Mouse (Mus musculus) right cerebral cortex, postnatal 36 days (tissue): ENCODE measurements around the gene Gm12800.
"Not testable (repeated sequence)": the region's sequence is repeated elsewhere in the genome, so short reads cannot be mapped to it uniquely, and the experiment has no call there.

Experiments
- DNase-seq, 2 experiments: peaks; one replicate each; pipeline ENCODE4 v3.0.0; 2022; ENCODE audit warnings: low spot score in 2 of 2, mixed read lengths in 1 of 2

The Gm12800 gene

DNA sequence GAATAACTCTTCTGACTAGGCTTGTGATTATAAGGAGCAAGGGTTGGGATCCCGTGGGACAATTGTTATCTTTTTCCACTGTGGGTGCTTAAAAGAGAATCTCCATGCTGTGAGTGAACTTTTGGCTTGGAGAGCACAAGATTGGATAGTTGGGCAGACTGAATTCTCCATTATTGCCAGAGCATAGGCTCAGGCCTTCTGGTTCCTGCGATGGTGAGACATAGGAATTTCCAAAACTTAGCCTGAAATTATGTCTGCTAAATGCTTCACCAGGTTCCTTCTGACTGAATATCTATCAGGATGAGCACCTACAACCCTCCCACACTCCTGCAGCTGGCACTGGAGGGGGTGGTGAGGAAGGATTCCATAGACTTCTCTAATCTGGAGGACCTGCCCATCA is at the start of gene Gm12800:
Gene Gm12800 (plus strand): TSS at position 301 of the 400 bp plus-strand sequence.
- DNase-seq: not testable (repeated sequence)

DNA sequence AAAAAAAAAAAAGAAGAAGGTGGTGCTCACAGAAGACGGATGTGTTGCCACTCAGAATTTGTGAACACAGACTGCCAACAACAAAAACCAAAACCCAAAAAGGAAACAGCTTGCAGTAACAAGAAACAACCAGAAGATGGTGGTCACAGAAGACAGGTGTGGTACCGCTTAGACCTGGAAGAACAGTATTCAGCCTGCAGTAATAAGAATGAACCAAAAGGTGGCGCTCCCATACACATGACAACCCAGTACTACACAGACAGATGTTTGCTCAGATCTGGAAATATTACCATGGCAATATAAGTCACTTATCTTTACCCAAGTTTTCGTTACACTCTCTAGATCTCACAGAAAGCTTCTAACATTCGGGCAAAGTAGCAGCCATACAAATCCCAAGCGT is 48.0 kb upstream of the Gm12800 start:
- DNase-seq: peak; percentile 11 to 14

DNA sequence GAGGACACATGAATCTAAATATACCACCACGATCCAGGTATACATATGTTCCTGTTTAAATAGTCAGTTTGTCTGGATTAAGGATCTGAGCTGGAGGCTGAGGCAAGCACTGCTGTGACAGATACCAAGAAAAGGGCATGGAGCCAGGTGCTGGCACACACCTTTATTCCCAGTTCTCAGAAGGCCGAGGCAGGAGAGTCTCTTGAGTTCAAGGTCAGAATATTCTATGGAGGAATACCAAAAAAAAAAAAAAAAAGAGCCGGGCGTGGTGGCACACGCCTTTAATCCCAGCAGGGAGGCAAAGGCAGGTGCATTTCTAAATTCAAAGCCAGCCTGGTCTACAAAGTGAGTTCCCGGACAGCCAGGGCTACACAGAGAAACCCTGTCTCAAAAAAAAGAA is 46.6 kb upstream of the Gm12800 start:
- no peak for DNase-seq

DNA sequence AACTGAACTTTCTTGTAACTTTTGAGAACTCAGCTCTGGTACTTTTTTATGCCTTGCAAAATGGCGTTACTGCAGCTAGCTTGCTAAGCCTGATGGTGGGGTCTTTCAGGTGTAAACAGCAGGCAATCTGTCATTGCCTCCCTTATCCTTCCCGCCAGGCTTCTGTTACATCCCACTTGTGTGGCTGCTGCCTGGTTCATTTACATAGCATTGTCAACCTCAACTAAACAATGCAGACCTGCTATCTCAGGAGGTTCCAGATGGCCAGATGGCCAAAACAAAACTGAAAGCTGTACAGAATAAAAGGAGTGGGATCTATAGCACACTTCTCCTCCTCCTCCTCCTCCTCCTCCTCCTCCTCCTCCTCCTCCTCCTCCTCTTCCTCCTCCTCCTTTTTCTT is 36.9 kb upstream of the Gm12800 start:
- not testable (repeated sequence) for DNase-seq

DNA sequence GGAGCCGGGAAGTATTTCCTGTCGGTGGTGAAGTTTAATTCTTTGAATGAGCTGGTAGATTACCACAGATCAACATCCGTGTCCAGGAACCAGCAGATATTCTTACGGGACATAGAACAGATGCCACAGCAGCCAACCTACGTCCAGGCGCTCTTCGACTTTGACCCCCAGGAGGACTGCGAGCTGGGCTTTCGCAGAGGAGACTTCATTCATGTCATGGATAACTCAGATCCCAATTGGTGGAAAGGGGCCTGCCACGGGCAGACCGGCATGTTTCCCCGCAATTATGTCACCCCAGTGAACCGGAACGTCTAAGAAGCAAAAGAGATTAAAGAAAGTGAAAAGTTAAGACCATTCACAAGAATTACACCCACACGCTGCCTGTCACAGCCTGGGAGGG is 33.2 kb upstream of the Gm12800 start:
- DNase-seq: not testable (repeated sequence)

DNA sequence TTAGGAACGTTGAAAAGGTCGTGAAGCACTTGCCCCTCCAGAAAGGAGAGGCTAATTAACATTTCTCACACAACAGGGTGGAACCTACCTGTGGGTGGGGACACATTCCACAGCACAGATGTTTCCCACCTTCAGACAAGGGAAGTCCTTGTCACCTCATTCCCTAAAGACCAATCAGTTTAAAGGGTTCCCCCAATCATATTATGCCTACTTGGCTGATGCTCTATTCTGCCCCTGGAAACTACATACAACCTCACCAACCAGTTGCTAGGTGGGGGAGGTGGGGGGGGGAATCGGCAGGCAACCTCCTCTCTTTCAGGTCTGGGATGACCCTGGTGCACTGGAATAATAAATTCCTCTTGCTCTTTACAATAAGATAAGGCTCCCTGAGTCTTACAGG is 25.3 kb upstream of the Gm12800 start:
- no peak for DNase-seq

DNA sequence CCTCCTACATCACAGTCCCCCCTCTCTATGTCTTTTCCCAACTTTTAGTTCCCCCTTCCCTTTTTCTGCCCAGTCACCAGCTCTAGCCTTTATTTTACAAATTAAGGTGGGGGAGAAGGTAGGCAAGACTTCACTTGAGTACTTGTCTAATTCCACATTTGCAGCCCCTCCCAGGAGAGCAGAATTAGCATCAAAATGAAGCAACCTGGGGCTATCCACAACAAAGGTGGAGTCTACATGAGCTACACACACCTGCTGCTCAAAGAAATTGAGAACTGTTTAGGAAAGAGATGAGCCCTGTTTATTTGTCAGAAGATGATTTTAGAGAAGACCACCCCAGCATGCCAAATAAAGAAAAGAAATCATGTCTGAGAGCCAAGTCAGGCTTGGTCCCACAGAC is 19.5 kb upstream of the Gm12800 start:
- DNase-seq: no peak

DNA sequence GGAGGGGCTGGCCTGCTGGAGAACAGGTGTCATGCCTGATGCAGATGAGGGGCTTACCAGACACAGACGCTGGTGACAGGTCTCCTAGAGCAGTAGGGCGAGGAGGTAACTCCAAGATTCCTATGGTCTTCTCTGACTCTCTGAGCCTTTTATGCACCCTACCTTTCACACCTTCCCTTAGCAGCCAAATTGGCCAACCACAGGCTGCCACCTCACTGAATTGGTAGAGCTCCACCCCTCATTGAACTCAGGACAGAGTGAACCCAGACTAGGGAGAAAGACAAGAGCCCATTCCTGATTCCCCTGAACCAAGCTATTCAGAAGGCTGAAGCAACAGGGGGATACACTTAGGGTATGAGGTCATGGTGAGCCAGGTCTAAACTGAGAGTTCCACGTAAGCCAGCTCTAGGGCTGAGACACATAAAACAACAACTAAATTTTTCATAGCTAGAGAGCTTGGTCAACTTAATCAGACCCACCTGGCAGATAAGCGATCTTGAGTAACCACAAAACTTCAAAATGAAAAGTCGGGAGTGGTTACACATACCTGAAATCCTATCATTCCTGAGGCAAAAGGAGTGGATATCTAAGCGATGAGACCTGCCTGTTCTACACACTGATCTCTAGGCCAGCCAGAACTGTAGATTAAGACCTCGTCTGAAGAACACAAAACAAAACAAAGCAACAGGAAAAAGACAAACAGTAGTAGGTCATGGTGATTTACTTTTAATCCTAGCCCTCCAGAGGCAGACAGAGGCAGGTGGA is 15.1 kb upstream of the Gm12800 start, which contains the start of gene C130073F10Rik:
Gene C130073F10Rik (minus strand): TSS at position 134 of the 765 bp plus-strand sequence.
- no peak for DNase-seq

DNA sequence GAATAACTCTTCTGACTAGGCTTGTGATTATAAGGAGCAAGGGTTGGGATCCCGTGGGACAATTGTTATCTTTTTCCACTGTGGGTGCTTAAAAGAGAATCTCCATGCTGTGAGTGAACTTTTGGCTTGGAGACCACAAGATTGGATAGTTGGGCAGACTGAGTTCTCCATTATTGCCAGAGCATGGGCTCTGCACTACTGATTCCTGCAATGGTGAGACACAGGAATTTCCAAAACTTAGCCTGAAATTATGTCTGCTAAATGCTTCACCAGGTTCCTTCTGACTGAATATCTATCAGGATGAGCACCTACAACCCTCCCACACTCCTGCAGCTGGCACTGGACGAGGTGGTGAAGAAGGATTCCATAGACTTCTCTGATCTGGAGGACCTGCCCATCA is 31.2 kb downstream of the Gm12800 start, which contains the start of gene Gm12794:
Gene Gm12794 (plus strand): TSS at position 301 of the 400 bp plus-strand sequence.
- not testable (repeated sequence) for DNase-seq
